Mouse (Mus musculus) midbrain, embryonic 14.5 days (tissue): Measurements from ENCODE around the gene Pik3cg. TPM values are rescaled to one million over a fixed set of nuclear protein-coding genes. Genes with fewer than 3 reads are reported as not detected.
"Not testable (repeated sequence)": the region's sequence is repeated elsewhere in the genome, so short reads cannot be mapped to it uniquely, and the experiment has no call there.

Experiments used
- ATAC-seq: fragments of 200-750 bp; cut with Nextera tagmentation; 2 replicates; pipeline ENCODE4 v1.8.0; 2017; ENCODE audit warnings: moderate number of reproducible peaks, moderate library complexity; ENCODE audit not compliant: low FRiP score, low TSS enrichment
- DNase-seq: peaks from one replicate; pipeline ENCODE4 v3.0.0-alpha.2; 2015
- H3K27ac ChIP-seq: fragments of 300-500 bp; sonication (generic); replicated peaks from 2 replicates; pipeline ENCODE4 v1.5.1; 2014; ENCODE audit warnings: mild to moderate bottlenecking, low read depth, low read length, moderate library complexity
- H3K27me3 ChIP-seq: fragments of 300-500 bp; sonication (generic); 2 replicates; pipeline ENCODE4 v1.6.1; 2014; ENCODE audit warnings: low read length, control low read depth, mixed read lengths; ENCODE audit not compliant: control insufficient read depth, insufficient read depth
- H3K36me3 ChIP-seq: fragments of 300-500 bp; sonication (generic); 2 replicates; pipeline ENCODE4 v1.6.1; 2014; ENCODE audit warnings: low read length, control low read depth; ENCODE audit not compliant: control insufficient read depth, insufficient read depth
- H3K4me1 ChIP-seq: fragments of 300-500 bp; sonication (generic); 2 replicates; pipeline ENCODE4 v1.6.1; 2014; ENCODE audit warnings: mild to moderate bottlenecking, antibody characterized with exemption, low read length, control low read depth; ENCODE audit not compliant: control insufficient read depth, insufficient read depth
- H3K4me2 ChIP-seq: fragments of 300-500 bp; sonication (generic); 2 replicates; pipeline ENCODE4 v1.6.1; 2014; ENCODE audit warnings: mild to moderate bottlenecking, low read length, moderate library complexity
- H3K4me3 ChIP-seq: fragments of 300-500 bp; sonication (generic); replicated peaks from 2 replicates; pipeline ENCODE4 v1.5.1; 2014; ENCODE audit warnings: low read depth, low read length
- H3K9ac ChIP-seq: fragments of 300-500 bp; sonication (generic); replicated peaks from 2 replicates; pipeline ENCODE4 v1.6.1; 2014; ENCODE audit warnings: mild to moderate bottlenecking, low read length, moderate library complexity
- H3K9me3 ChIP-seq: fragments of 300-500 bp; sonication (generic); 2 replicates; pipeline ENCODE4 v1.6.1; 2016; ENCODE audit warnings: low read length, control low read depth, mixed read lengths; ENCODE audit not compliant: control insufficient read depth
- WGBS: fragments of 180-500 bp; shearing (Covaris S2); extraction: QIAGEN DNeasy Blood & Tissue Kit; methylation state at CpG from one replicate; pipeline ENCODE4 v1.1.7; 2014; 5-methylcytosine and 5-hydroxymethylcytosine counted together
- polyA plus RNA-seq: library from polyadenylated mRNA; unstranded; fragments of >200 nt; fragmentation: Nextera tagmentation; extraction: Ambion mirVana; gene quantifications from 2 replicates; pipeline ENCODE4 v1.2.1, GENCODE M21; 2014

The Pik3cg gene
- 0.40 and 1.5 TPM in 2 replicates for polyA plus RNA-seq

GRCm38 (mm10) chr12:32207948-32208891 is at the start of gene Pik3cg:
Gene Pik3cg, minus strand, starts transcription at chr12:32208659.
- H3K4me1 ChIP-seq, result peaks cover 3% of the 10 kb centered on the region; the same call in 1 of the 2 replicates
- ATAC-seq, result no peak
- no peak within 1 kb of the TSS for H3K9ac ChIP-seq
- 68% methylated on average over 22 of the region's 22 CpGs for WGBS
- no peaks in the 10 kb centered on the region for H3K27me3 ChIP-seq
- H3K4me2 ChIP-seq, result no peak within 1 kb of the TSS
- DNase-seq, result no peak
- H3K36me3 ChIP-seq, result no peaks in the 10 kb centered on the region
- no peaks in the 10 kb centered on the region for H3K9me3 ChIP-seq
- no peak within 1 kb of the TSS for H3K4me3 ChIP-seq
- H3K27ac ChIP-seq, result no peak within 1 kb of the TSS

GRCm38 (mm10) chr12:32248483-32248882 is 40.0 kb upstream of the Pik3cg start:
- no peak for ATAC-seq
- Histone ChIP-seq H3K4me3 (no peak overlapping the region), H3K4me2 (no peak overlapping the region), H3K4me1 (no peaks in the 10 kb centered on the region), H3K27ac (no peak overlapping the region), H3K9ac (no peak overlapping the region), H3K27me3 (no peaks in the 10 kb centered on the region), H3K36me3 (no peaks in the 10 kb centered on the region), H3K9me3 (no peaks in the 10 kb centered on the region)
- no peak for DNase-seq
- 61% methylated on average over 2 of the region's 2 CpGs for WGBS

- H3K27ac ChIP-seq, result no peak overlapping the region
- no peaks in the 10 kb centered on the region for H3K27me3 ChIP-seq
- no peaks in the 10 kb centered on the region for H3K4me1 ChIP-seq
- no peak overlapping the region for H3K4me2 ChIP-seq
- H3K36me3 ChIP-seq, result no peaks in the 10 kb centered on the region
- ATAC-seq (no peak), DNase-seq (peak; percentile 79)
- no peak overlapping the region for H3K4me3 ChIP-seq
- WGBS, result 74% methylated on average over 5 of the region's 5 CpGs
- H3K9ac ChIP-seq, result no peak overlapping the region
- H3K9me3 ChIP-seq, result no peaks in the 10 kb centered on the region
These were observed 37.2 kb upstream of the Pik3cg start for GRCm38 (mm10) chr12:32245566-32246233.

GRCm38 (mm10) chr12:32243586-32243985 is 35.1 kb upstream of the Pik3cg start:
- no peak for DNase-seq
- Histone ChIP-seq H3K9me3 (no peaks in the 10 kb centered on the region), H3K4me3 (no peak overlapping the region), H3K9ac (no peak overlapping the region), H3K4me2 (no peak overlapping the region), H3K27ac (no peak overlapping the region), H3K36me3 (no peaks in the 10 kb centered on the region), H3K4me1 (no peaks in the 10 kb centered on the region), H3K27me3 (no peaks in the 10 kb centered on the region)
- ATAC-seq, result no peak
- 78% methylated on average over 1 of the region's 1 CpGs for WGBS

- H3K4me2 ChIP-seq, H3K27me3 ChIP-seq, H3K4me3 ChIP-seq, DNase-seq, H3K36me3 ChIP-seq, H3K4me1 ChIP-seq, H3K9me3 ChIP-seq, H3K27ac ChIP-seq, H3K9ac ChIP-seq, ATAC-seq: not testable (repeated sequence)
- WGBS, result 86% methylated on average over 3 of the region's 3 CpGs
These were observed 30.7 kb upstream of the Pik3cg start for GRCm38 (mm10) chr12:32239134-32239533.

GRCm38 (mm10) chr12:32238433-32238832 is 30.0 kb upstream of the Pik3cg start:
- Histone ChIP-seq H3K4me1 (no peaks in the 10 kb centered on the region), H3K4me2 (no peak overlapping the region), H3K27ac (no peak overlapping the region), H3K27me3 (no peaks in the 10 kb centered on the region), H3K9me3 (no peaks in the 10 kb centered on the region), H3K36me3 (no peaks in the 10 kb centered on the region), H3K4me3 (no peak overlapping the region), H3K9ac (no peak overlapping the region)
- DNase-seq (no peak), ATAC-seq (no peak)
- WGBS, result 80% methylated on average over 5 of the region's 5 CpGs

GRCm38 (mm10) chr12:32237839-32238238 is 29.4 kb upstream of the Pik3cg start:
- Histone ChIP-seq H3K27me3 (no peaks in the 10 kb centered on the region), H3K9me3 (no peaks in the 10 kb centered on the region), H3K4me3 (no peak overlapping the region), H3K4me1 (no peaks in the 10 kb centered on the region), H3K9ac (no peak overlapping the region), H3K4me2 (no peak overlapping the region), H3K27ac (no peak overlapping the region), H3K36me3 (no peaks in the 10 kb centered on the region)
- 59% methylated on average over 5 of the region's 5 CpGs for WGBS
- no peak for DNase-seq
- ATAC-seq, result no peak

- DNase-seq, result no peak
- Histone ChIP-seq H3K9ac (no peak overlapping the region), H3K4me2 (no peak overlapping the region), H3K4me3 (no peak overlapping the region), H3K9me3 (no peaks in the 10 kb centered on the region), H3K36me3 (no peaks in the 10 kb centered on the region), H3K27me3 (no peaks in the 10 kb centered on the region), H3K4me1 (no peaks in the 10 kb centered on the region), H3K27ac (no peak overlapping the region)
- WGBS, result 61% methylated on average over 1 of the region's 1 CpGs
- ATAC-seq, result no peak
These were observed 28.7 kb upstream of the Pik3cg start for GRCm38 (mm10) chr12:32237139-32237538.
